Mouse (Mus musculus): ENCODE results near the gene Ninj2. TPM values are rescaled to one million over a fixed set of nuclear protein-coding genes. Genes with fewer than 3 reads are reported as not detected.

Gene Ninj2
- total RNA-seq (2012; rRNA removed) (4.6 and 6.5 TPM in 2 replicates), total RNA-seq (2014; rRNA removed) (not detected in 2 replicates), polyA plus RNA-seq (2012; ENCODE audit: insufficient read length, low read depth) (0.97 and 1.1 TPM in 2 replicates)

DNA sequence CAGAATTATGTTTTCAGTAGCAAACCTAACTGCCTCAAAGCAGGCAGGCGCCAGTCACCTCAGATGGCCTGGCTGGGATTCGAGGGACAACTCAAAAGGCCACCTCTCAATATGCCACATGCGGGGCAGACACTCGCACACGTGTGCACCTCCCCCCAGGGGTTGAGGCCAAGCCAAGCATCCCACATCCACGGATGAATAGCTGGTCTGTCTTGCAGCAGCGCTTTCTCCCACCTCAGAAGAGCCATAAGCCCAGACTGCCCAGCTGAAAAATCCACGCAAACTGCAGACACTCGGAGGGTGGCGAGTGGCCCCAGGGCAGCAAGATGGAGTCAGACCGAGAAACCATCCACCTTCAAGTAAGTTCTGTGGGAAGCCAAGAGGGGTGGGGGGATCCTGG is at the start of gene Ninj2:
Gene Ninj2, plus strand, starts transcription at position 251 of the 400 bp plus-strand sequence.
- no peak for DNase-seq (ENCODE audit: extremely low read depth)
- dilution Hi-C loops (cut with MboI; ENCODE audit: extremely low pct_ligation_motif_present, extremely low pct_unique_long_range_greater_than_20kb, low sequenced_read_pairs) = no loop called here
- Histone ChIP-seq H3K9ac (ENCODE audit: insufficient read depth, low read depth) (peak within 1 kb of the TSS; percentile 73), H3K4me1 (ENCODE audit: control insufficient read depth in 1 of 2, insufficient read depth in 2 of 2) (peaks cover 35 to 80% of the 10 kb centered on the region in 2 experiments), H3K27ac (ENCODE audit: insufficient read depth, low read depth) (peak within 1 kb of the TSS; percentile 92), H3K4me2 (ENCODE audit: insufficient read depth, low read depth, poor library complexity, severe bottlenecking) (peak within 1 kb of the TSS; percentile 54), H3K79me2 (replicated peaks; ENCODE audit: control insufficient read depth, extremely low read depth, insufficient read depth, poor library complexity, severe bottlenecking) (no peaks in the 10 kb centered on the region; the same call in 1 of the 2 replicates), H3K36me3 (replicated peaks in 1 of 2; ENCODE audit: control insufficient read depth in 1 of 2, insufficient read depth in 1 of 2, low read length in 1 of 2) (no peaks in the 10 kb centered on the region), H3K9me3 (replicated peaks; ENCODE audit: low read length) (no peaks in the 10 kb centered on the region), H3K27me3 (replicated peaks) (no peaks in the 10 kb centered on the region), H3K4me3 (replicated peaks in 1 of 3; ENCODE audit: low read depth in 2 of 3, low read length in 2 of 3, poor library complexity in 1 of 3) (peak within 1 kb of the TSS in 1 of 3 experiments; percentile 6)
- TF ChIP-seq SIN3A (IDR thresholded peaks at IDR 0.05; ENCODE audit: low read length) (0 out of 2 replicates have a peak, but pooled peaks have one; percentile 17), TCF12 (IDR thresholded peaks at IDR 0.05; ENCODE audit: low read depth, low read length) (0 out of 2 replicates have a peak, but pooled peaks have one; percentile 36), CHD2 (IDR thresholded peaks at IDR 0.05; ENCODE audit: low read length) (peak; percentile 51), ETS1 (conservative IDR thresholded peaks at IDR 0.05; ENCODE audit: low read depth, low read length) (no peak), MYC (IDR thresholded peaks at IDR 0.05; ENCODE audit: low read depth, low read length) (peak; percentile 70), MXI1 (IDR thresholded peaks at IDR 0.05; ENCODE audit: low read depth, low read length) (peak; percentile 39; the same call in 1 of the 2 replicates), MEF2A (IDR thresholded peaks at IDR 0.05; ENCODE audit: borderline replicate concordance, low read depth, low read length) (no peak), UBTF (IDR thresholded peaks at IDR 0.05; ENCODE audit: low read depth, low read length) (no peak), BHLHE40 (IDR thresholded peaks at IDR 0.05; ENCODE audit: low read depth, low read length) (peak; percentile 73), MAX (IDR thresholded peaks at IDR 0.05; ENCODE audit: low read length) (peak; percentile 83)
- in situ Hi-C loops (cut with MboI; ENCODE audit: low pct_ligation_motif_present, low pct_unique_long_range_greater_than_20kb, low sequenced_read_pairs) = no loop called here

DNA sequence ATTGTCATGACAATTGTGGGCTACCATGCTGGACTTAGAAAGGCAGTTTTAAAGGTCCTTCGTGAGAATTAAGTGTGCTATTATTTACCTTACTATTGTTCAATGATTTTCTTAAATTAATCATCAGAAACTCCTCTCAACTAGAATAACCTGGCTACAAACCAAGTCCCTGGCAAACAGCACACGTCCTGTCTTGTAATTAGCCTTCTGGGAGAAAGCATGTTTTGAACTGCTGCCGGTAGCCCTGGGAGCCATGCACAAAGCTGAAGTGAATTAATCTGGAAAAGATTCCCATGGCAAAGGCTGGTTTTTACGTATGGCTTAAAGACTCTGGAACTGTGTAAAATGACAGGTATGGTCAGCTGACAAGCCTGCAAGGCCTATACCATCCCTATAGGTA is 47.7 kb upstream of the Ninj2 start:
- Histone ChIP-seq H3K27ac (ENCODE audit: insufficient read depth, low read depth) (no peak overlapping the region), H3K4me2 (ENCODE audit: insufficient read depth, low read depth, poor library complexity, severe bottlenecking) (no peak overlapping the region), H3K27me3 (replicated peaks) (no peaks in the 10 kb centered on the region), H3K4me1 (ENCODE audit: control insufficient read depth in 1 of 2, insufficient read depth in 2 of 2) (peaks cover 3 to 25% of the 10 kb centered on the region in 2 experiments), H3K4me3 (replicated peaks in 1 of 3; ENCODE audit: low read depth in 2 of 3, low read length in 2 of 3, poor library complexity in 1 of 3) (no peak overlapping the region), H3K36me3 (replicated peaks in 1 of 2; ENCODE audit: control insufficient read depth in 1 of 2, insufficient read depth in 1 of 2, low read length in 1 of 2) (no peaks in the 10 kb centered on the region), H3K79me2 (replicated peaks; ENCODE audit: control insufficient read depth, extremely low read depth, insufficient read depth, poor library complexity, severe bottlenecking) (no peaks in the 10 kb centered on the region), H3K9ac (ENCODE audit: insufficient read depth, low read depth) (no peak overlapping the region), H3K9me3 (replicated peaks; ENCODE audit: low read length) (no peaks in the 10 kb centered on the region)
- DNase-seq (ENCODE audit: extremely low read depth) = no peak
- TF ChIP-seq IRF4 (IDR thresholded peaks at IDR 0.05; ENCODE audit: low read depth, low read length) (no peak), POLR2AphosphoS2 (IDR thresholded peaks at IDR 0.05; ENCODE audit: low read depth, low read length) (no peak), JUN (IDR thresholded peaks at IDR 0.05; ENCODE audit: insufficient read depth, low read depth, low read length) (no peak), PAX5 (IDR thresholded peaks at IDR 0.05; ENCODE audit: low read length) (no peak), SMC3 (IDR thresholded peaks at IDR 0.05; ENCODE audit: low read depth, low read length) (no peak), MEF2A (IDR thresholded peaks at IDR 0.05; ENCODE audit: borderline replicate concordance, low read depth, low read length) (no peak), ZKSCAN1 (IDR thresholded peaks at IDR 0.05; ENCODE audit: borderline replicate concordance, low read depth, low read length) (no peak), E2F4 (IDR thresholded peaks at IDR 0.05; ENCODE audit: insufficient replicate concordance, low read depth, low read length) (no peak), USF2 (conservative IDR thresholded peaks at IDR 0.05; ENCODE audit: low read depth, low read length) (no peak), CTCF (conservative IDR thresholded peaks at IDR 0.05 in 1 of 2, IDR thresholded peaks at IDR 0.05 in 1 of 2; ENCODE audit: low read depth in 2 of 2, low read length in 2 of 2) (no peak), ETS1 (conservative IDR thresholded peaks at IDR 0.05; ENCODE audit: low read depth, low read length) (no peak), SIN3A (IDR thresholded peaks at IDR 0.05; ENCODE audit: low read length) (no peak), POLR2A (IDR thresholded peaks at IDR 0.05; ENCODE audit: low read depth, low read length) (no peak), JUND (conservative IDR thresholded peaks at IDR 0.05; ENCODE audit: low read depth, low read length) (no peak), NRF1 (IDR thresholded peaks at IDR 0.05; ENCODE audit: low read depth, low read length) (no peak), UBTF (IDR thresholded peaks at IDR 0.05; ENCODE audit: low read depth, low read length) (no peak)
- in situ Hi-C loops (cut with MboI; ENCODE audit: low pct_ligation_motif_present, low pct_unique_long_range_greater_than_20kb, low sequenced_read_pairs) (no loop called here), dilution Hi-C loops (cut with MboI; ENCODE audit: extremely low pct_ligation_motif_present, extremely low pct_unique_long_range_greater_than_20kb, low sequenced_read_pairs) (no loop called here)
